Mouse (Mus musculus) small intestine, adult 2 months (tissue): ENCODE data around the gene Clrn1.

Source experiments
- CTCF ChIP-seq: fragments of 200-500 bp; IDR thresholded peaks from 2 replicates; pipeline ENCODE4 v1.5.1; 2012; ENCODE audit warnings: low read depth, mild to moderate bottlenecking, control low read depth, inconsistent platforms, low read length, moderate library complexity, mixed read lengths; ENCODE audit not compliant: insufficient replicate concordance, insufficient read length; ENCODE audit errors: extremely low read depth
- POLR2A ChIP-seq: fragments of 200-500 bp; IDR thresholded peaks from 2 replicates; pipeline ENCODE4 v1.6.1; 2012; ENCODE audit warnings: low read depth, mild to moderate bottlenecking, control low read depth, inconsistent platforms, low read length, moderate library complexity

DNA sequence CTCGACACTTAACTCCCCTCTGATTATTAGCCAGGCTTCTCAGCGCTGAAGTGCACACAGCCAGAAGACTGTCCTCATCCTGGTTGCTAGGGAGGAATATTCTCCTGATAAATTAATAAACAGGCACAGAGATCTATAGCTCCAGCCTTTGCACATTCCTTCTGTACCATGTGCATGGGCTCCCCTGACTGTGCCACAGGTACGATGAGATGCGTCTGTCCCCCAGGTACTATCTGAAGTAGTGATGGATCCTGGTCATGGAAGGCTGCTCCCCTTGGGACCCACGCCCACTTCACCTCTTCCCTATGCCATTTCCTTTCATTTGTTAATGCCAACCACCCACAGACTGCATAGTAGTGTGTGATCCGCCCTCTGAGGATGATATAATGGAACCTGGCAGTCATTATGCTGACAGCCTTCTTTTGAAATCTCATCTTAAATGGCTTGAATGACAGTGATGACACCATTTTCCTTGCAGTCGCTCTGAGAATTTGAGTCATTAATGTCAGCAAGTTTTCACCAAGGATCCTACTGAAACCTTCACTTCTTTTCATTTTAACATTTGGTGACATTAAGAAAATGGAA, 3.1 kb upstream of the Clrn1 start:
- no peak for TF ChIP-seq CTCF
- no peak for TF ChIP-seq POLR2A
